Mouse (Mus musculus): Measurements from ENCODE around the gene Dnah3. TPM values are rescaled to one million over a fixed set of nuclear protein-coding genes. Genes with fewer than 3 reads are reported as not detected.

Gene Dnah3
- polyA plus RNA-seq, 1 experiment from 2014 or later = not detected

DNA sequence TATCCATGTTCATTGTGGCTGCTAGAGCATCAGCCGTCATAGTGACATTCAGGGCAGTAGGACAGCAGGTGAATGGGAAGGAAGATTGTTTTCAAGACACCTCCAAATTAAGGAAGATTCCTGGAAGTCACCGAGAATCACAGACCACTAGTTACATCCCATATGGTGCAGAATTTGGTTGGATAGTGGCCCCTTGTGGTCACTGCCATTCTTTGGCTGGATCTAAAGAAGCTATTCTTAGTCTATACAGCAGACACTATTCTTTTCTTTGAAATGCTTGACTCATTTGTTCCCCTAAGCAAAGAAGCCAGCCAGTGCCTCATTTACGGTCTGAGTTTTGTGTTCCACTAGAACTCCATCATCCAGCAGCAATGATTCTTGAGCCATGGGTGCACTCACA, 9.9 kb upstream of the Dnah3 start:
- H3K27ac ChIP-seq = no peak overlapping the region
- H3K27me3 ChIP-seq = no peaks in the 10 kb centered on the region; the same call in 1 of the 2 replicates
- H3K4me2 ChIP-seq = no peak overlapping the region
- H3K36me3 ChIP-seq = 0 out of 2 replicates have a peak, but pooled peaks cover 6% of the 10 kb centered on the region
- H3K4me1 ChIP-seq (replicated peaks) = 0 out of 2 replicates have a peak, but pooled peaks cover 9% of the 10 kb centered on the region
- H3K4me3 ChIP-seq (replicated peaks) = no peak overlapping the region
- H3K9me3 ChIP-seq = no peaks in the 10 kb centered on the region
- WGBS = 71% methylated on average over 3 of the region's 3 CpGs
- no peak overlapping the region for H3K9ac ChIP-seq (replicated peaks)
- ATAC-seq (ENCODE audit: insufficient number of reproducible peaks, insufficient read depth, low FRiP score, low TSS enrichment, low read depth) = no peak

GRCm38 (mm10) chr7:120103019-120103567, 8.0 kb upstream of the Dnah3 start:
- 0 out of 2 replicates have a peak, but pooled peaks have one; percentile 15 for ATAC-seq (ENCODE audit: insufficient number of reproducible peaks, insufficient read depth, low FRiP score, low TSS enrichment, low read depth)
- peak overlapping the region; percentile 64 for H3K4me3 ChIP-seq (replicated peaks)
- H3K27me3 ChIP-seq = no peaks in the 10 kb centered on the region; the same call in 1 of the 2 replicates
- peak overlapping the region; percentile 66 for H3K9ac ChIP-seq (replicated peaks)
- H3K36me3 ChIP-seq = 0 out of 2 replicates have a peak, but pooled peaks cover 4% of the 10 kb centered on the region
- WGBS = 2% methylated on average over 25 of the region's 25 CpGs
- H3K4me1 ChIP-seq (replicated peaks) = 0 out of 2 replicates have a peak, but pooled peaks cover 9% of the 10 kb centered on the region
- no peaks in the 10 kb centered on the region for H3K9me3 ChIP-seq
- H3K27ac ChIP-seq = no peak overlapping the region
- H3K4me2 ChIP-seq = peak overlapping the region; percentile 87

GRCm38 (mm10) chr7:120102164-120102972, 7.3 kb upstream of the Dnah3 start, which contains the start of gene Tmem159:
Gene Tmem159 (plus strand): TSS chr7:120102353.
- Histone ChIP-seq H3K9me3 (no peaks in the 10 kb centered on the region), H3K4me3 (replicated peaks) (peak within 1 kb of the TSS; percentile 64), H3K4me2 (peak within 1 kb of the TSS; percentile 87), H3K27ac (0 out of 2 replicates have a peak within 1 kb of the TSS, but pooled peaks have one; percentile 51), H3K36me3 (0 out of 2 replicates have a peak, but pooled peaks cover 3% of the 10 kb centered on the region), H3K9ac (replicated peaks) (peak within 1 kb of the TSS; percentile 66), H3K27me3 (no peaks in the 10 kb centered on the region; the same call in 1 of the 2 replicates), H3K4me1 (replicated peaks) (0 out of 2 replicates have a peak, but pooled peaks cover 9% of the 10 kb centered on the region)
- peak; percentile 88 for ATAC-seq (ENCODE audit: insufficient number of reproducible peaks, insufficient read depth, low FRiP score, low TSS enrichment, low read depth)
- 1% methylated on average over 42 of the region's 42 CpGs for WGBS

GRCm38 (mm10) chr7:120098403-120098802, 3.3 kb upstream of the Dnah3 start:
- H3K27ac ChIP-seq = no peak overlapping the region
- H3K9me3 ChIP-seq = no peaks in the 10 kb centered on the region
- H3K4me2 ChIP-seq = no peak overlapping the region
- no peak overlapping the region for H3K9ac ChIP-seq (replicated peaks)
- no peaks in the 10 kb centered on the region for H3K27me3 ChIP-seq
- no peak overlapping the region for H3K4me3 ChIP-seq (replicated peaks)
- H3K36me3 ChIP-seq = no peaks in the 10 kb centered on the region
- no peak; the same call in 1 of the 2 replicates for ATAC-seq (ENCODE audit: insufficient number of reproducible peaks, insufficient read depth, low FRiP score, low TSS enrichment, low read depth)
- 27% methylated on average over 9 of the region's 9 CpGs for WGBS
- H3K4me1 ChIP-seq (replicated peaks) = 0 out of 2 replicates have a peak, but pooled peaks cover 7% of the 10 kb centered on the region

DNA sequence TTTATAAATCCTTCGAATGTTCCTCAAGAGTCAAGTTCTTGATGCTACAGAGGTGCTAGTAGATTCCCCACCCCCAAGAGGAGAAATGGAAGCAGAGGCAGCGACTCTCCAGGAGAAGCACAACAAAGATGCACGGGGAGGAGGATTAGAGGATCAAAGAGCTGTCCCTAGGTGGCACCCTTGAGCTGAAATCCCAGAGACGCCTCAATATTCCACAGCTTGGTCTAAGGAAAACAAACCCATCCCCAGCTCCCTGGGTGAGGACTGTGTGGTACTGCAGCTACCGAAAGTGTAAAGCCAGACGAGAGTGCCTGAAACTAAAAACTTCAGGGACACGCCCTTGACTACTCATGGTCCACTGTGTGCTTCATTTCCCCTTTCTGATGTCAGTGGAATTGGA, 2.8 kb upstream of the Dnah3 start:
- H3K9ac ChIP-seq (replicated peaks) = no peak overlapping the region
- WGBS = 8% methylated on average over 7 of the region's 7 CpGs
- H3K4me3 ChIP-seq (replicated peaks) = no peak overlapping the region
- no peaks in the 10 kb centered on the region for H3K27me3 ChIP-seq
- peak; percentile 23; the same call in 1 of the 2 replicates for ATAC-seq (ENCODE audit: insufficient number of reproducible peaks, insufficient read depth, low FRiP score, low TSS enrichment, low read depth)
- 0 out of 2 replicates have a peak, but pooled peaks cover 3% of the 10 kb centered on the region for H3K4me1 ChIP-seq (replicated peaks)
- H3K9me3 ChIP-seq = no peaks in the 10 kb centered on the region
- no peak overlapping the region for H3K27ac ChIP-seq
- no peaks in the 10 kb centered on the region for H3K36me3 ChIP-seq
- no peak overlapping the region for H3K4me2 ChIP-seq

GRCm38 (mm10) chr7:120094216-120094615, 864 bp downstream of the Dnah3 start:
- no peaks in the 10 kb centered on the region for H3K9me3 ChIP-seq
- H3K36me3 ChIP-seq = no peaks in the 10 kb centered on the region
- no peaks in the 10 kb centered on the region for H3K27me3 ChIP-seq
- no peak overlapping the region for H3K4me3 ChIP-seq (replicated peaks)
- 0 out of 2 replicates have a peak, but pooled peaks cover 4% of the 10 kb centered on the region for H3K4me1 ChIP-seq (replicated peaks)
- no peak for ATAC-seq (ENCODE audit: insufficient number of reproducible peaks, insufficient read depth, low FRiP score, low TSS enrichment, low read depth)
- 88% methylated on average over 3 of the region's 3 CpGs for WGBS
- H3K4me2 ChIP-seq = no peak overlapping the region
- H3K9ac ChIP-seq (replicated peaks) = no peak overlapping the region
- H3K27ac ChIP-seq = no peak overlapping the region

DNA sequence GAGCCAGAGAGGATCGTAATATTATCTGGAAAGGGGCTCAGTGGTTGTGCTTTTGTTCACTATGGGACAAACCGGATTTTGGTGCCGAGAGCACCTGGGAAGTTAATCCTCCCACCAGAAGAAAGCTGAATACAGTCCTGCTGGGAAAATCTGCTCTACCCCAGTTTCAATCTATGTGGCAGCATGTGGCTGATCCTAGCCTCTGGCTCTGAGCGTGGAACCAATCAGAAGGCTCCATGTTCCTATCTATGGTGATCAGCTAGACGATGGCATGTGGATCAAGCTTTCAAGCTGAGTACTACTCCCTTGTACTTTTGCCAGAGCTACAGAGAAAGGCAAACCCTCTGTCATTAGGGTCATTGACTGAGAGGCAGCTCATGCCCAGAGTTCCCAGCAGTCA, 2.0 kb downstream of the Dnah3 start:
- Histone ChIP-seq H3K27me3 (no peaks in the 10 kb centered on the region), H3K4me1 (replicated peaks) (0 out of 2 replicates have a peak, but pooled peaks cover 4% of the 10 kb centered on the region), H3K4me3 (replicated peaks) (no peak overlapping the region), H3K9me3 (no peaks in the 10 kb centered on the region), H3K36me3 (no peaks in the 10 kb centered on the region), H3K27ac (no peak overlapping the region), H3K4me2 (no peak overlapping the region), H3K9ac (replicated peaks) (no peak overlapping the region)
- no peak for ATAC-seq (ENCODE audit: insufficient number of reproducible peaks, insufficient read depth, low FRiP score, low TSS enrichment, low read depth)
- WGBS = 31% methylated on average over 5 of the region's 5 CpGs

GRCm38 (mm10) chr7:120080177-120080576, 14.9 kb downstream of the Dnah3 start:
- H3K27me3 ChIP-seq = no peaks in the 10 kb centered on the region
- ATAC-seq (ENCODE audit: insufficient number of reproducible peaks, insufficient read depth, low FRiP score, low TSS enrichment, low read depth) = no peak
- no peaks in the 10 kb centered on the region for H3K36me3 ChIP-seq
- no peak overlapping the region for H3K27ac ChIP-seq
- no peaks in the 10 kb centered on the region for H3K4me1 ChIP-seq (replicated peaks)
- no peak overlapping the region for H3K4me3 ChIP-seq (replicated peaks)
- no peak overlapping the region for H3K9ac ChIP-seq (replicated peaks)
- 55% methylated on average over 3 of the region's 3 CpGs for WGBS
- no peak overlapping the region for H3K4me2 ChIP-seq
- no peaks in the 10 kb centered on the region for H3K9me3 ChIP-seq

GRCm38 (mm10) chr7:120069164-120069563, 25.9 kb downstream of the Dnah3 start:
- no peaks in the 10 kb centered on the region for H3K4me1 ChIP-seq (replicated peaks)
- no peak overlapping the region for H3K4me2 ChIP-seq
- H3K27me3 ChIP-seq = no peaks in the 10 kb centered on the region
- no peak overlapping the region for H3K9ac ChIP-seq (replicated peaks)
- WGBS = 53% methylated on average over 3 of the region's 3 CpGs
- no peak overlapping the region for H3K27ac ChIP-seq
- ATAC-seq (ENCODE audit: insufficient number of reproducible peaks, insufficient read depth, low FRiP score, low TSS enrichment, low read depth) = no peak
- H3K36me3 ChIP-seq = no peaks in the 10 kb centered on the region
- no peaks in the 10 kb centered on the region for H3K9me3 ChIP-seq
- no peak overlapping the region for H3K4me3 ChIP-seq (replicated peaks)

GRCm38 (mm10) chr7:120068114-120068513, 27.0 kb downstream of the Dnah3 start:
- Histone ChIP-seq H3K4me3 (replicated peaks) (no peak overlapping the region), H3K9ac (replicated peaks) (no peak overlapping the region), H3K27me3 (no peaks in the 10 kb centered on the region), H3K4me2 (no peak overlapping the region), H3K27ac (no peak overlapping the region), H3K9me3 (no peaks in the 10 kb centered on the region), H3K36me3 (no peaks in the 10 kb centered on the region), H3K4me1 (replicated peaks) (no peaks in the 10 kb centered on the region)
- ATAC-seq (ENCODE audit: insufficient number of reproducible peaks, insufficient read depth, low FRiP score, low TSS enrichment, low read depth) = no peak
- 89% methylated on average over 3 of the region's 3 CpGs for WGBS

DNA sequence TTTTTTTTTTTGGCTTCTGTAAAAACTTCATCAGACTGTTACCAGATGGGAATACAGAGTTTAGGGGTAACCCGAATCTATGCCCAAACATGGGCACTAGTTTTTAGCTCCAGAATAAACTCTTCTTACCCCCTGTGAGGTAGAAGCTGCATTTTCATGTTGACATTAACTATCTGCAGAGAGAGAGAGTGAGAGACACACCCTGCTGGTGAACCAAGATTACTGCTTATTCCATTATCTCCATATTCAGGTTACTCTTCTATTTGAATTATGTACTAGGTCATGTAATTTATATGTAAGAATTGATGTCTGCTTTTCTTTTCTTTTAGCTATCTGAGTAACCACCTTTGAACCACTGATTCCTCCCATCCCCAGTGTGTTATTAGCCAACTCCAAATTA, 31.0 kb downstream of the Dnah3 start:
- no peak for ATAC-seq (ENCODE audit: insufficient number of reproducible peaks, insufficient read depth, low FRiP score, low TSS enrichment, low read depth)
- no peak overlapping the region for H3K27ac ChIP-seq
- WGBS = 83% methylated on average over 1 of the region's 1 CpGs

More for the DNA sequence above, 31.0 kb downstream of the Dnah3 start:
- Histone ChIP-seq H3K9me3 (no peaks in the 10 kb centered on the region), H3K4me3 (replicated peaks) (no peak overlapping the region), H3K9ac (replicated peaks) (no peak overlapping the region), H3K36me3 (no peaks in the 10 kb centered on the region), H3K4me2 (no peak overlapping the region), H3K27me3 (no peaks in the 10 kb centered on the region), H3K4me1 (replicated peaks) (no peaks in the 10 kb centered on the region)
